Mouse (Mus musculus) monocyte, adult 2 months (primary cell): ENCODE data around the gene Tubb2a.
A peak's percentile ranks its signal among the peaks of the same experiment; 100 is the strongest.

Source experiments
- DNase-seq, 2 experiments: peaks; one replicate each; pipeline ENCODE4 v3.0.0; 2022; ENCODE audit warnings: low spot score in 2 of 2, low read depth in 1 of 2

Gene Tubb2a

DNA sequence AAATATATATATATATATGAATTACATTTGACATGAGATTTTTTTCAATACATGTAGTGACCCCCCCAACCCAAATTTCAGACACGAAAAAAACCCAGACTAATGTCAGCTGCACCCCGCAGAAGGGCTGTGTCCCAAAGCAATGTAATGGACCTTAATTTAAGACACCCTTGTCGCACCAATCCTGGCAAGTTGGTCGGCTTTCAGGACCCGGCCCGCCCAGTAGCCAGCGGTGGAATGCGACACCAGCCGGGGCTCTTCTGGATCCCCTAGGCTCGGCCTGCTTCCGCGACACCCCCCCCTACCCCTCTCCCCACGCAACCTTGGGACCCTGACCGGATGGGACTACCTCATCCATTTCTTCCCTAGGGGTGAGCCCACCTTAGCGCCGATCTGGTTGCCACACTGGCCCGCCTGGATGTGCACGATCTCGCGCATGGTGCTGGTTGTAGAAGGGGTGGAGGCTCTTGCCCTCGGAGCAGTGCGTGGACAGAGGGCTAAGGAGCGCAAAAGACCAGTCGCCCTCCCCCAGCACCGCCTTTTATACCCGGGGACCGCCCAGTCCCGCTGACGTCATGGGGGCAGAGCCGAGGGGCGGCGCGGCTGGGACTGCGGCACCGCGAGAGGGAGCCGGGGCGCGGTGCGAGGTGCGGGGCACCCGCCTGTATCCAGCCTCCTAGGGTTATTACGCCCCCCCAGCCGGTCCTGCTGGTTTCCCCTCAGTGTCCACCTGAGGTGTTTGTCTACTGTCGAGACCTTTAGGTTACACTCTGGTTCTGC is at the start of gene Tubb2a:
TSS of gene Tubb2a (minus strand) at position 516 of the 780 bp plus-strand sequence.
- peak; percentile 74 to 89 for DNase-seq

GRCm38 (mm10) chr13:34125711-34126110 is 47.9 kb upstream of the Tubb2a start:
- no peak for DNase-seq

DNA sequence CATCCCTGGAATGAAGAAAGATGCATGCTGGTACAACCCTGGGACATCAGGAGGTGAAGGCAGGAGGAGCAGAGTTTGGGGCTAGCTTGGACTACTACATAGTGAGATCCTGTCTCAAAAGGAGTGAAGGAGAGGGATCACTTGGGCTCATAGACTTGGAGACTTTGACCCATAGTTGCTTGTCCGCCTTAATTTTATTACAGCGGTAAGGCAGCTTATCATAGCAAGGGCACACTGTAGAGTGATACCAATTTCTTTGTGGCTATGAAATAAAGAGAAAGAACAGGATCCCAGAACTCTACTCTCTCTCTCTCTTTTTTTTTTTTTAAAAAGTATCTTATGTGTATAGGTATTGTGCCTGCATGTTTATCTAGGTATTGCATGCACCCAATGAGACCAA is 42.7 kb upstream of the Tubb2a start:
- no peak for DNase-seq

- no peak for DNase-seq
Observed at GRCm38 (mm10) chr13:34119406-34119805, 41.6 kb upstream of the Tubb2a start.

DNA sequence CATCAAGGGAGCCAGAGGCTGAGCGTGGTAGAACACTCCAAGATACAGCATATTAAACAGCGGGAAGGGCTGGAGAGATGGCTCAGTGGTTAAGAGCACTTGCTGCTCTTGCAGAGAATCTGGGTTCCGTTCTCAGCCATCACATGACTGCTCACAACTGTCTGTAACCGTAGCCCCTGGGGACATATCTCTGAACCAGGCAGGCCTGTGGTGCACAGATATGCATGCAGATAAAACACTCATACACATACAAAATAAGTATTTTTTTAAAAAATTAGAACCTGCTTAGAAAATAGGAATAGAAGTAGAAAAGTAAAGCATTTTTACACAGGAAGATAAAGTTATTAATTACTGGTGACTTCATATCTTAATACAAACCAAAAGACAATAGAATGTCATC is 41.0 kb upstream of the Tubb2a start:
- no peak for DNase-seq

DNA sequence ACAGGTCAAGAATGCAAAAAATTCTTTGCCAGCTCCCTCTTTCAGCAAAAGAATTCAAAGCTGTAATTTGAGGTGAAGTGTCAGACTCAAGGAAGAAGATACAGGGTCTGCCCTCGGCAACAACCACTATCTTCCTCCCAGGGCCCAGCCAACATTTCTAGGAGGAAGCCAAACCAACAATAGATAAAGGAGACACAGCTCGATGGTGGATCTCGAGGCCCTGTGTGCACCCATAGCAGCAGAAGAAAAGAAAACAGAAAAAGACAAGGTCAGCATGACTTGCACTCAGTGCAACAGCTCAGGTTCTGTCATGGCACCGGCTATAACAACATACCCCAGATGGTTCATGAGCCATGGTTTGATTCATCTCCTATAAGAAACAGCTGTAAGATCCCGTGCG is 38.7 kb upstream of the Tubb2a start:
- no peak for DNase-seq

DNA sequence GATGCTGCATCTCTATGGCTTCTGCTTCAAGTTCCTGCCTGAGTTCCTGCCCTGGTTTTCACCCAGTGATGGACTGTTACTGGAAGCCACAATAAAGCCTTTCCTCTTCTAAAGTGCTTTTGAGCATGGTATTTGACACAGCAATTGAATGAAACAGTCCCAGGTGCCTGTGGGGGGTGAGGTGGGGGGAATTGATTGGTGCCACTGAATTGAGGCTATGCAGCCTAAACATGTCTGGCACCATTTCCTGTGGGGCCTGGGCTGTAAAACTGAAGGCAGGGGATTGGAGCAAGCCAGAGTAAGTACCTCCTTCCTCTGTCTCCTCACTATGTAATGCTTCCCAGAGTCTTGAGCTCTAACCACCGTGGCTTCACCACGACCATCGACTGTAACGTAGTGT is 36.8 kb upstream of the Tubb2a start:
- DNase-seq = no peak

GRCm38 (mm10) chr13:34113086-34113485 is 35.3 kb upstream of the Tubb2a start:
- no peak for DNase-seq

- no peak for DNase-seq
Observed at GRCm38 (mm10) chr13:34112369-34113081, 34.7 kb upstream of the Tubb2a start.

- no peak for DNase-seq
Observed at GRCm38 (mm10) chr13:34111878-34112277, 34.1 kb upstream of the Tubb2a start.

- no peak for DNase-seq
Observed at GRCm38 (mm10) chr13:34111019-34111418, 33.2 kb upstream of the Tubb2a start.

GRCm38 (mm10) chr13:34109677-34110058 is 31.9 kb upstream of the Tubb2a start:
- no peak for DNase-seq

DNA sequence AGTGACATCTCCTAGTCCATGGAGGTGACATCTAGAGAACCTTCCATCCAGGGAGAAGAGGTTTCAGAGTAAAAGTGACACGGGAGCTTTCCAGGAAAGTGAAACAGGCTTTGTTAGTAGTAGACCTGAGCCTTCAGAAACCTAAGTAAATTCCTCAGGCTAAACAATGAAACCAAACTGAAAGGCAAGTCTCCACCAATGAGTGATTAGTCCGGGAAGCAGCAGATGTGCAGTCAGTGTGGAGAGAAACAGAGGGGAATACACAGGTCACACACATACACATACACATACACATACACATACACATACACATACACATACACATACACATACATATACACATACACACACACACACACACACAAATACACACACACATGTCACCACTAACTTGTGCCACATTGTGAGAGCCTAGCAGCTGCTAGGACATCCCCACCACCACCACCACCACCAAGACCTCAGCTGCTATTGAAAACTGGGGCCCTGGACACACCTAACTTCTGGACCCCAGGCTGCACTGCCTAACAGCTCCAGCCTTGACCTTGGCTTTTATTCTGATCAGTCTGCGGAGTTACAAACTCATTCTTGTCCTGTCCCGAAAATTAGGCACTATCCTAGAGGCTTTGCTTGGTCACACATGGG is 31.3 kb upstream of the Tubb2a start:
- DNase-seq = no peak

DNA sequence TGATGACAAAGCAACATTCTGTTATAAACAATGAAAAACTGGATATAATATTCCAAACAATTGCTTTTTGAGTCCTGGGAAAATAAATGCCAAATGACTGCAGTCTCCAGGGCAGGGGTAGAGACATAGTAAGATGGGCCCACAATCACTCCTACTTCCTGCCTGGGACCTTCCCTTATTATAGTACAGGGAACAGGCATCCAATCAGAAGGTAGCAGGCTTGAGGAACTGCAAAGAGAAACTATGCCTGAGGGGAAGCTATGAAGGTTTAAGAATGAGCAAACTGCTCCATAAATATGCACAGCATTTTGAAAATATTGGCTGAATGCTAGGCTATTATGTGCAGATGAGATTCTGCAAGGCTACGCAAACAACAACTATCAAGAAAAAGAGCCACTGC is 29.2 kb upstream of the Tubb2a start:
- no peak for DNase-seq

- no peak for DNase-seq
Observed at GRCm38 (mm10) chr13:34106256-34106655, 28.4 kb upstream of the Tubb2a start.

GRCm38 (mm10) chr13:34105364-34105763 is 27.6 kb upstream of the Tubb2a start:
- DNase-seq = no peak

- DNase-seq = no peak
Observed at GRCm38 (mm10) chr13:34101908-34102307, 24.1 kb upstream of the Tubb2a start.

- DNase-seq = no peak
Observed at GRCm38 (mm10) chr13:34101247-34101646, 23.4 kb upstream of the Tubb2a start.

DNA sequence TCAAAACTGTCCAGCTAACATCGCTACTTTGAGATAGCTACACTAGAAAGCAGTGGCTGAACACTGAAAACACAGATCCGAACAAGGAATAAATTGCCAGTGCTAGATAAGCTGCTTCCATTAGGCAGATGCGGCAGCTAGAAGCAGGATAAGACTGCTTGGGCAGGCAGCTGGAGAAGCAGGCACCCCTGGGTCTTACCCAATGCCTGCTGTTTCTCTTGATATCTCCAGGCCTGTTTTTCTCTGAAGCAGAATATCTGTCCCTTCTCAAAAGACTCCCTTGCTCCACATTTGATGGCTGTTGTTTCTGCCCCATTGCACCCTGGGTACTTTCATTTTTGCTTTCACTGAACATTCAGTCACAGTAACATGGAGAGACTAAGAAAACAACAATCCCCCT is 22.9 kb upstream of the Tubb2a start:
- no peak for DNase-seq

- DNase-seq = no peak
Observed at GRCm38 (mm10) chr13:34097086-34097485, 19.3 kb upstream of the Tubb2a start.

DNA sequence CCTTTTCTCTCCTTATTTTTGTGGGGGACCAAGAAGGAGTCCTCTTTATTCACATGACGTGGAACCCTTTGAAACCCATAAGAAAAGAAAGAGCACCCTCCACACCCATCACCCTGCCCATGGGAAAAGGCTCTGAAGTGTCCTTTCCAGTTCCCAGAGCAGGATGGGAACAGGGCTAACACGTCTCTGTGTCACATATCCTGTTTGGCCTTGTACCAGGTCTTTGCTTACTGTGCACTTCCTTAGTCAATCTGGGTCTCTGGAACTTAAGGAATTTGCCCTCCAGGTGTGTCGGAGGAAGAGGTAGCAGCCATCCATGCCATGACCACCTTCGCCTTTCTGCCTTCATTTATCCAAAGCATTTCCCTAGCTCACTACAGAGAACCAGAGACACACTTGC is 18.6 kb upstream of the Tubb2a start:
- no peak for DNase-seq
